20 mouse cellular contexts compared by ENCODE assay signal in genomic region chr3:50844835-50845301, GRCm38 (mm10).
DNase-seq lines count a peak whose midpoint lies in the region; ATAC-seq lines count a peak whose summit lies in the region.
"Had no signal": no experiment of that assay in that cellular context is flagged by ENCODE, and none has a peak within 500 bp of the region (broad histone marks: within the 10 kb centered on the region; RNA-seq: fewer than 3 reads in every experiment).

No protein-coding gene starts in this region.

- H3K9ac ChIP-seq in forebrain, embryonic 15.5 days (replicated peaks) = no peak overlapping the region
- no peak overlapping the region; the same call in 1 of the 2 replicates for H3K9ac ChIP-seq in midbrain, embryonic 12.5 days (replicated peaks)
- H3K9ac ChIP-seq: kidney, embryonic 15.5 days had no signal

- no peak overlapping the region for H3K4me3 ChIP-seq in forebrain, embryonic 15.5 days
- H3K4me3 ChIP-seq in midbrain, embryonic 12.5 days = no peak overlapping the region
- H3K4me3 ChIP-seq: kidney, embryonic 15.5 days; layer of hippocampus, adult 2 months; left cerebral cortex, adult 2 months; myocyte had no signal

- no peaks in the 10 kb centered on the region for H3K9me3 ChIP-seq in forebrain, embryonic 15.5 days
- H3K9me3 ChIP-seq in midbrain, embryonic 12.5 days = no peaks in the 10 kb centered on the region
- H3K9me3 ChIP-seq: kidney, embryonic 15.5 days had no signal

- no peaks in the 10 kb centered on the region for H3K36me3 ChIP-seq in forebrain, embryonic 15.5 days
- H3K36me3 ChIP-seq in midbrain, embryonic 12.5 days = no peaks in the 10 kb centered on the region
- H3K36me3 ChIP-seq: kidney, embryonic 15.5 days had no signal

- 41% methylated on average over 8 of the region's 8 CpGs for WGBS in forebrain, embryonic 15.5 days
- WGBS in midbrain, embryonic 12.5 days = 59% methylated on average over 8 of the region's 8 CpGs

- H3K27ac ChIP-seq in forebrain, embryonic 15.5 days (replicated peaks) = peak overlapping the region; percentile 46; the same call in 1 of the 2 replicates
- peak overlapping the region; percentile 40; the same call in 1 of the 2 replicates for H3K27ac ChIP-seq in midbrain, embryonic 12.5 days (replicated peaks)
- H3K27ac ChIP-seq: kidney, embryonic 15.5 days; layer of hippocampus, adult 2 months; left cerebral cortex, adult 2 months; macrophage had no signal

- no peak overlapping the region for H3K4me2 ChIP-seq in forebrain, embryonic 15.5 days (replicated peaks)
- H3K4me2 ChIP-seq in midbrain, embryonic 12.5 days (replicated peaks) = 0 out of 2 replicates have a peak overlapping the region, but pooled peaks have one; percentile 9
- H3K4me2 ChIP-seq: kidney, embryonic 15.5 days had no signal

- ATAC-seq in forebrain, embryonic 15.5 days (replicated peaks) = peak; percentile 82
- peak; percentile 82 for ATAC-seq in midbrain, embryonic 12.5 days (ENCODE audit: low FRiP score, low read depth)

- H3K27me3 ChIP-seq in forebrain, embryonic 15.5 days = no peaks in the 10 kb centered on the region
- H3K27me3 ChIP-seq in midbrain, embryonic 12.5 days = no peaks in the 10 kb centered on the region
- H3K27me3 ChIP-seq: CH12.LX; kidney, embryonic 15.5 days had no signal

- DNase-seq in cerebellum, postnatal 10 days = peak; percentile 24 to 25
- no peak for DNase-seq in cerebellum, adult 11-12 months
- DNase-seq in brain, adult 2 months (ENCODE audit: low read depth, low spot score) = peak; percentile 35
- no peak for DNase-seq in lung, postnatal 25 days (ENCODE audit: low spot score)
- no peak for DNase-seq in thymus, adult 18-20 months
- no peak for DNase-seq in lung, postnatal 4 days
- DNase-seq: adrenal gland, postnatal 25 days; cerebellum, postnatal 25 days; liver; lung, adult 18-20 months; spleen, adult 18-20 months; thymus, postnatal 36 days had no signal

- peaks cover 6% of the 10 kb centered on the region; the same call in 1 of the 2 replicates for H3K4me1 ChIP-seq in forebrain, embryonic 15.5 days
- H3K4me1 ChIP-seq in midbrain, embryonic 12.5 days = peaks cover 8% of the 10 kb centered on the region

Comparison
In these comparisons a context has a peak if more than half of its experiments do, and no peak if none do; other contexts are left out.
1. DNase-seq: peak in cerebellum, postnatal 10 days (2 of 2) and brain, adult 2 months (single experiment); none in cerebellum, adult 11-12 months (single experiment), lung, postnatal 25 days (single experiment), thymus, adult 18-20 months (0 of 2) and lung, postnatal 4 days (0 of 2).